Mouse (Mus musculus): ENCODE measurements around the gene Gbgt1.
"Not testable (repeated sequence)": the region's sequence is repeated elsewhere in the genome, so short reads cannot be mapped to it uniquely, and the experiment has no call there.

Gene Gbgt1

DNA sequence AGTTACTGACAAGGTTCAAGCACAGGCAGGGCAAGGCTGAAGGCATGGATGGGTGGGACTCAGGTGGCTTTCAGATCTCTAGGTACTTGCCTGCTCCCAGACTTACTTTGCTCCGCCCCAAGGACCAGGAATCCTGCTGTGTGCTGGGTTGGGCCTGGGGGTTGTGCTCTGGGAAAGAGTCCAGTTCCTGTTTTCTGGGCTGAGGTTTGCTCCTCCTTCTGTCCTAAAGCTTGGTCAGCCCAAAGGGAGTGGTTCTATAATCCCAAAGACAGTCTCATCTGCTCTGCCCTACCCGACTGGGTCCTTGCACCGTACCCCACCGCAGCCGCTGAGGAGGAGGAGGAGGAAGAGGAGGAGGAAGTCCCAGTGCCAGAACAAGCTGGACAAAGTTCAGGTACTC is at the start of gene Gbgt1:
Gene Gbgt1 (plus strand): TSS at position 221 of the 400 bp plus-strand sequence.
- DNase-seq (ENCODE audit: extremely low spot score, low spot score) = no peak

DNA sequence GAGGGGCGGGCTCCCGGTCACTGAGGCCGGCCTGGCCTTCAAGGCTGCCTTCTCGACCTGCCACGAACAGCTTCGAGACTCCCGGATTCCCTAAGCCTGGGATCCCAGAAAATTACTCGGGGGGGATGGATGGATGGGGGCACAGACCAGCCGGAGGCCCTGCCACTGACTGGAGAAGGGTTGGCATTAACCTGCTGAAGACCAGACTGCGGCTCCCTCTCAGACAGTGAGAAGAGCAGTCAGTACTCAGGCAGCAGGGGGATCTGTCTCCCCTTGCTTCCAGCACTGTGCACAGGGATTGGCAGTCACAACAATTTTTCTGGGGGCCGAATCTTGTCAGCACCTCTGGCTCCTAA is 49.4 kb upstream of the Gbgt1 start:
- DNase-seq (ENCODE audit: extremely low spot score, low spot score) = peak; percentile 45

DNA sequence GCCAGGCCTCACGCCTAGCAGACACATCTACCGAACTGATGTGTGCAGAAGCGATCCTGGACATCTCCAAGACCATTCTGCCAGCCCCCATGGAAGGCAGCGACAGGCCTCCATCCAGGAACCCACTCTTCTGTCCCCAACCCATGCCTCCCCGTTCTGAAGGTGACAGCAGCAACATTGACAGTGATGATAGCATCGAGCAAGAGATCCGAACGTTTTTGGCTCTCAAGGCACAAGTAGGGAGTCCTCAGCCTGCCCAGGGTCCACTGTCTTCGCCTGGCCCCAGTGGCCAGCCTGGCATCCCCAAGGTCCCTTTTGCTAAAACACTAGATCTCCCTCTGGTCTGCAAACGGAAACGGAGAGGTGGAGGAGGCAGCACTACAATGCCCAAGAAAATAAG is 45.0 kb upstream of the Gbgt1 start:
- no peak for DNase-seq (ENCODE audit: extremely low spot score, low spot score)

DNA sequence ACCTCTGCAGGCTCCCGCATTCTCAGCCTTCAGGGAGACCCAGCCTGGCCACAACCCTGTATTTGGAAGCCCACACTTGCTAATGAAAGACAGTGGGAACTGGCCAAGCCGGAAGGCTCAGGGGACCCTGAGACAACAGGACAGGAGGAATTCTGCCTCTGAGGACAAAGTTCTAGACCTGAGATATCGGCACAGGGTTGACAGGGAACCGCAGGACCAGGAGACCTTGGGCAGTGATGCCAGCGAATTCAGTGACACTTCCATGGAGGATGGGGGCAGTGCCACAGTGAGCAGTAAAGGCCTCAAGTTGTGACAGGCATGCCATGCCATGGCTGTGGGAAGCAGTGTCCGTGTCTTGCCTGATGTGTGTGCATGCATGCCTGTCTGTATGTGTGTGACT is 43.2 kb upstream of the Gbgt1 start:
- DNase-seq (ENCODE audit: extremely low spot score, low spot score) = no peak

DNA sequence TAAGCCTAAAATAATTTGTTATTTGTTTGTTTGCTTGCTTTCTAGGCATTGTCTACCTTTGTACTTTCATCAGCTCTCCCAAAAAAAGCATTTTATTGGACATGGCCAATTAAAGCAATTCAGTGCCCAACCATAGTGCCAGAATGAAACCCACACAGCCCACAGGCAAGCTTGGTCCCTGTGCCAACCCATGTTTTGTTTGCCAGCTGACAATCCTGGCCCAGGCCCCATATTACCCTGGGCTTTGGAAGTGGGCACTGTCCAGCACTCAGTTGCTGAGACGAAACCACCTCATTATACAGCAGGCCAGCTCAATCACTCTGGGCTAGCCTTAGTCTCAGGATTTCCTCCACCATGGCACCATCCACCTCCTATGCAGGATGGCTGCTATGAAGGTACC is 40.1 kb upstream of the Gbgt1 start:
- no peak for DNase-seq (ENCODE audit: extremely low spot score, low spot score)

DNA sequence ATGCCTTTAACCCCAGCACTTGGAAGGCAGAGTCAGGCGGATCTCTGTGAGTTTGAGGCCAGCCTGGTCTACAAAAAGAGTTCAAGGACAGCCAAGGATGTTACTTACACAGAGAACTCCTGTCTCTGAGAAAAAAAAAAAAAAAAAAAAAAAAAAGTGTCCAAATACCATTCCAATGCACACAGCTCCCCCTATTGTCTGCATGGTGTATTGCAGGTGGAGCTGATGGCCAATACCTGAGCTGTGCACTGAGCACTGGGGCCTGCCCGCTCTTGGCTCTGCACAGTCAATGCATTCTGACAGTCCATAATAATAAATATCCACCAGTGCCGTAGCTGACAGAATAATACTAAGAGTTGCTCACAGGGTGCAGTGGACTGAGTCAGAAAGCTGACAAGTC is 32.8 kb upstream of the Gbgt1 start:
- peak; percentile 63 for DNase-seq (ENCODE audit: extremely low spot score, low spot score)

DNA sequence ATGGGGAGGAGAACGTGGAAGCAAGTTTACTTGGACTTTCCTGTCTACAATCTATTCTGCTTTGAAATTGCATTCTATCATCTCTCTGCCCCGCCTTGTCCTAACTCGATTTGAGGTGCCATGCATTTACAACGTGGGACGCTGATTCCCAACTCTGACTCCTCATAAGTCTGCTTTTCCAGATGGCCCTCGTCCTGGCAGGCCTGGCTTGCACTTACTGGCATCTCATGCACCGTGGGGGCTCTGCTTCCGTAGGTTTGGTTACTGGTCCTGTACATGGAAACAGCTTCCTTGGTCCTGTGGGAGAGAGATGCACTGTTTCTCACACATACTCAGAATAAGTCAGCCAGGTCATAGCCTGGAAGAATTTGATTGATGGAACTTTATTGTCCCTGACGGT is 31.8 kb upstream of the Gbgt1 start:
- no peak for DNase-seq (ENCODE audit: extremely low spot score, low spot score)

DNA sequence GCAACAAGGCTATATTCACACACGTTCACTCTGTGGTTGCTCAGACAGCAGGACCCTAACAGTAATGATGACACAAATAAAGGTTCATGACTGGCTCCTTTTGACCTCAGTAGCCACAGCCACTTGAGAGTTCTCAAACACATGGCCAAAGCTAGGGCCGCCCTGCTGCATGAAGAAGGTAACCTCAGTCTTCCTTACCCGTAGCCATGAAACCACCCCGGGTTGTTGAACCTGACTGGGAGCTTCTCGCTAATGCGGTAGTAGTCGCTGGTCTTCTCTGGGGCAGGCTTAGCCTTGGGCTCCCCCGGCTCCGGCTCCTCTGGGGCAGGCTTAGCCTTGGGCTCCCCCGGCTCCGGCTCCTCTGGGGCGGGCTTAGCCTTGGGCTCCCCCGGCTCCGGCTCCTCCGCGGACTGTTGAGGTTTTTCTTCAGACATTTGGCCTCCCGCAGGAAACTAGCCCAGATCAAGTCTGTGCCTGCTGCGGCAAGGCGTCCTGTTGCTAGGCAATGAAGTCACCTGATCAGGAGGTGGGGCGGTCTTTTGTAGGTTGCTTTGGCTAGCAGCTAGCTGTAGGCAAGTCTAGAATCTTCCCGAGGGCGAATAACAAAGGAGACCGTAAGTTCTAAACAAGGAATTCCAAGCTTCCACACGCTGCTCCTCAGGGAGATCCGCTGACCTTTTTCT is 30.7 kb upstream of the Gbgt1 start, which contains the start of gene 1700007K13Rik:
Gene 1700007K13Rik (minus strand): TSS at position 497 of the 683 bp plus-strand sequence.
- peak; percentile 74 for DNase-seq (ENCODE audit: extremely low spot score, low spot score)

DNA sequence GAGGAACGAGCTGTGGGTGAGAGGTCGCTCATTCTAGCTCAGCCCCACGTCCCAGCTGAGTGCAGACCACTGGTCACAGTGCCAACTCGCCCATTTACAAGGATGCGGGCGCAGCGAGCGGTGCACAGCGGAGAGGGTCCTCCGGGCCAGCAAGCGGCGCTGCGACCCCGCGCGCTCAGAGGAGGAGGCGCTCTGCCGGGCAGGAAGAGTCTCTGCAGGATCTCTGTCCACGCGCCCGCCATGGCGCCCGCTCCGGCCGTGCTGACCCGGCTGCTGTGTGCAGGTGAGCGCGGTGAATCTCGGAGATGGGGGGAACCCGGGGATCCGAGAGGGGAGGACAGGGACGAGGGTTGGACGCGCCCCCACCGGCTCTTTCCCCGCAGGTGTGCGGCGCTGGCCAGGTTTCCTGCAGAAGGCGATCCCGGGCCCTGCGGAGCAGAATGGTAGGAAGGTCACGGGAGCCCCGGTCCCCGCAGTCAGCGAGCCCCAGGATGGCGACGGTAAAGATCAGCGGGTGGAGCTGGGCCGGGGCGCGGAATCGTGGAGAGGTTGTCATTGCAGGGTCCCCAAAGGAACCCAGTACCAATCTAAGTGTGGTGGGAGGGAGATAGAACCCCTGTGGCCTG is 28.7 kb upstream of the Gbgt1 start, which contains the start of gene Mrps2:
Gene Mrps2 (plus strand): TSS at position 207 of the 626 bp plus-strand sequence.
- DNase-seq (ENCODE audit: extremely low spot score, low spot score) = peak; percentile 93

DNA sequence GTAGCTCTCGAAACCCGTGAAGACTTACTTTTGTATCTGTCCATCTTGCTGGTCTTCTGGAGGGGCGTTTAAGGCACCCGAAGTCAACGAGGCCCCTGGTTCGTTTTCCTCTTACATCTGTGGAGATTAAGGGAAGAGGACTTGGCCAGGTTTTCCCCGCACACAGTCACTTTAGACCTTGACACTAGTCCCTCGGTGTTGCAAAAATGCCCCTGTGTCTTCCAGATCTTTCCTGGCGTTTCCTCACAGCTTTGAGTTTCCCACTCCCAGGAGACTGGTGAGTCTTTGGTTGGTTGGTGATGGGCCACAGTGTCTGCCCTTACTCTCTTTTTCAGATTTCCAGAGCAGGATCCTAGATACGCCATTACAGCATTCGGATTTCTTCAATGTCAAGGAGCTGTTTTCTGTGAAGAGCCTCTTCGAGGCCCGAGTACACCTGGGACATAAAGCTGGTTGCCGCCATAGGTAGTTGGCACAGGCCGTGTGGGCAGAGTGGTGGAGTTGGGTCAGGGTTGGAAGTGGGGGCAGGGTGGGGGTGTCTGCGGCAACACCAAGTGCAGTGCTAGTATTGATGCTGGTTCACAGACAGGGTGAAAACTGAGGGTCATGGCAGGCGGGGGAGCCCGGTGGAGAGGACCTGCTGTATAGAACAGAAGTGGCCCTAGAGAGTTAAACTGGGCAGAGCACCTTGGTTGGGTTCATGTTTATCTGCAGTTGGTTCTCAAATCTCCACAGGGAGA is 28.0 kb upstream of the Gbgt1 start:
- no peak for DNase-seq (ENCODE audit: extremely low spot score, low spot score)

DNA sequence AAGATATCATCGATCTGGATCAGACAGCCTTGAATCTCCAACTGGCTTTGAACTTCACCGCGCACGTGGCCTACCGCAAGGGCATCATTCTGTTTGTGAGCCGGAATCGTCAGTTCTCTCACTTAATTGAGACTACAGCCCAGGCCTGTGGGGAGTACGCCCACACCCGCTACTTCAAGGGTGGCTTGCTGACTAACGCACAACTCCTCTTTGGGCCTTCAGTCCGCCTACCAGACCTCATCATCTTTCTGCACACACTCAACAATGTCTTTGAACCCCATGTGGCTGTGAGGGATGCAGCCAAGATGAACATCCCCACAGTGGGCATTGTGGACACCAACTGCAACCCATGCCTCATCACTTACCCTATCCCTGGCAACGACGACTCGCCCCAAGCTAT is 27.2 kb upstream of the Gbgt1 start:
- DNase-seq (ENCODE audit: extremely low spot score, low spot score) = no peak

DNA sequence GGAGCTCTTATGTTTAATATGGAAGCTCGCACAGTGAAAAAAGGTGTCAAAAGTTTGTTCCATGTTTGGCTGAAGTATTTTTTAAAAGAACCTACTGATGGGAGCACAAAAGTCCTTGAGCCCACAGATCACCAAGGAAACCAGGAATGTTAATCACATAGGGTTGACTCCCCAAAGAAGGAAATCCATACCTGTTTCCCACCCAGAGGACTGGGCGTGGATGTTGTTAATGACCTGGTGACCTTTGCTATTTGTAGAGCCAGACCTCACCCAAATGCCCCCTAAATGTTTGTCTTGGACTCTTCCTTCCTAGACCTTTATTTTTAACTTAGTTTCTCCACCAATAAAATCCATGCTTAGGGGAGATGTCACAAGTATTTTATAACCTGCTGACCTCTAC is 26.1 kb upstream of the Gbgt1 start:
- DNase-seq (ENCODE audit: extremely low spot score, low spot score) = no peak

DNA sequence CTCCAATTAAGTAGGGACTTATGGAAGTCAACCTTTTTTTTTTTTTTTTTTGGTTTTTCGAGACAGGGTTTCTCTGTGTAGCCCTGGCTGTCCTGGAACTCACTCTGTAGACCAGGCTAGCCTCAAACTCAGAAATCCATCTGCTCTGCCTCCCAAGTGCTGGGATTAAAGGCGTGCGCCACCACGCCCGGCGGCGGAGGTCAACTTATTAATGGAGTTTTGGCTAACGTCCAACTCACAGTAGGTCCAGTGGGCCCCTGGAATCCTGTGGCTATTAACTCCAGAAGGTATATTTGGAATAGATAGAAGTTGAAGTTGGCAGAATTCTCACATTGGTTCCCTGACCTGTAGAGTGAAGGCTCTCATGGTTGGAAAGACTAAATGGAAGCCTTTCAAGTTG is 24.7 kb upstream of the Gbgt1 start:
- not testable (repeated sequence) for DNase-seq (ENCODE audit: extremely low spot score, low spot score)

DNA sequence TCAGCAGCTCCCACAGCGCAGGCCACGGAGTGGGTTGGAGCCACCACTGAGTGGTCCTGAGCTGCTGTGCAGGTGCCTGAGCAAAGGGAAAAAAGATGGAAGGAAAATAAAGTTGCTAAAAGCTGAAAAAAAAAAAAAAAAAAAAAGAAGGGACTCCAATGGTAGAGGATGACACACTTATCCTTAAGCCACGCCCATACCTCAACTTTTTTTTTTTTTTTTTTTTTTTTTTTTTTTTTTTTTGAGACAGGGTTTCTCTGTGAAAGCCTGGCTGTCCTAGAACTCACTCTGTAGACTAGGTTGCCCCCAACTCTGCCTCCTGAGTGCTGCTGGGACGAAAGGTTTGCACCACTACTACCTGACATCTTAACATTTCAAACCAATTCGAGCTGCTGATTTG is 18.7 kb upstream of the Gbgt1 start:
- not testable (repeated sequence) for DNase-seq (ENCODE audit: extremely low spot score, low spot score)

DNA sequence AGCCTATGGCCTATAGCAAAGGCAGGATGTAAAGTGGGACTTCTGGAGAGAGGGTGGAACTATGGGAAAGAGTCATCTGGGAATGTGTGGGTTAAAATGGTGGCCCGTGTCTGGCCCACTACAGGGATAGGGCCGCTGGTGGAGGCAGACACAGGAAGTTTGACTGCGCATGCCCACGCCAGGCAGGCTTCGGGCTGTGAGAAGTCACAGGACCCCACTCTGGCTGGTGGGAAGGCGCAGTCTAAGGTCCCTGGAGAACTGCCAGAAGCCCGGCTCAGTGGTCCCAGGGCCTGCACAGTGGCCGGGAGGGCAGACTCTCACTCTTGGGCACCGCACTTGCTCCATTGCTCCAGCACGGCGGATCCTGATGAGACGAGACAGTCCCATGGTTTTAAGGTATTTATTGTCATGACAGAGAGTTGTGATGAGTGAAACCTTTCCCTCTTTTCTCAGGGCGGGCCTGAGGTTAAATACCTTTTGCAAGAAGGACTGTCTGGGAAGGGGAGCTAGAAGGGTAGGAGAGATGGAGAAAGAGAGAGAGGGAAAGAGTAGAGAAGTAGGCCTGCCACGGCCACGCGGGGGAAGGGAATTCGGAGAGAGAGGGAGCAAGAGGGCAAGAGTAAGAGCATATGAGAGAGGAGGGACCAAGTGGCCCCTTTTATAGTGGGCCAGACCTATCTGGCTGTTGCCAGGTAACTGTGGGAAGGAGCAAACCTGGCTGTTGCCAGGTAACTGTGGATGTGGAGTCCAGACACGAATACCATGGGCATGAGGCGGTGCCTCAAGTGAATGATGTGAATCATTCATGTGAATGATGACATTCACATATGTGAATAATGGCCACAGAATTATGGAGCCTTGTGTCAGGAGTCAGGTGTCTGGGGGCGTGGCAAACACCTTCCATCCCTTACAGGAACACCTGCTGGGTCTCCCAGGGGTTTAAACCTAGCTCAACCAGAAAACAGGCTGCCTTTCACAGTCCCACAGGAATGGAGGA is 17.2 kb upstream of the Gbgt1 start:
- DNase-seq (ENCODE audit: extremely low spot score, low spot score) = no peak

DNA sequence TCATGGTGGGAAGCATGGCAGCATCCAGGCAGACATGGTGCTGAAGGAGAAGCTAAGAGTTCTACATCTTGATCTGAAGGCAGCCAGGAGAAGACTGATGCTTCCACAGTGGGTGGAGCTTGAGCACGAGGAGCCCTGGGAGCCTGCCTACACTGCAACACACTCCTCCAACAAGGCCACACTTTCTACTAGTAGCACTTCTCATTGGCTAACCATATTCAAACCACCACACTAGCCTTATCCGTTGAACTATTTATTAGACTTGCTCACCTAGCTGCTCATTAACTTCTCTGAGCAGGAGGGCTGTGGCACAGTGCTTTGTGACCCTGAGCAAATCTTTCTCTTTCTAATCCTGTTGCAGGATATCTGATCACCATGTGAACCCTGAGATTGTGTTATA is 12.8 kb upstream of the Gbgt1 start:
- DNase-seq (ENCODE audit: extremely low spot score, low spot score) = no peak

DNA sequence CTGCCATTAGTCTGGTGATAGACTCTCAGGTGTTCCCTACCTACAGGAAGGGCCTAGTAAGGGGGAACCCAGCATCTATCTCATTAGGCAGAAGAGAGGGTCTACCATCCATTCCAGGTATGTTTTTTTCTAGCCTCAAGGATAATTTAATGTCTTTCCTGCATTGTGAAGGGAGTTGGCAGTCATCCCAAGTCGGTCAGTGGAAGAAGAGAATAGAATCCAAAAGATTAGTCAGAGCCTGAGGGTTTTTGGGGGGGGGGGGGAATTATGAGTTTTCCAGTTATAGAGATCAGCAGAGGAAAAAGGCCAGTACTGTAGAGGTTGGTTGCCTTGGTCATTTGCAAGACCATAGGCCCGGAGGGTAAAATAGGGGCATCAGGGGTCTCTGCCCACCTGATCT is 2.2 kb upstream of the Gbgt1 start:
- DNase-seq (ENCODE audit: extremely low spot score, low spot score) = no peak

DNA sequence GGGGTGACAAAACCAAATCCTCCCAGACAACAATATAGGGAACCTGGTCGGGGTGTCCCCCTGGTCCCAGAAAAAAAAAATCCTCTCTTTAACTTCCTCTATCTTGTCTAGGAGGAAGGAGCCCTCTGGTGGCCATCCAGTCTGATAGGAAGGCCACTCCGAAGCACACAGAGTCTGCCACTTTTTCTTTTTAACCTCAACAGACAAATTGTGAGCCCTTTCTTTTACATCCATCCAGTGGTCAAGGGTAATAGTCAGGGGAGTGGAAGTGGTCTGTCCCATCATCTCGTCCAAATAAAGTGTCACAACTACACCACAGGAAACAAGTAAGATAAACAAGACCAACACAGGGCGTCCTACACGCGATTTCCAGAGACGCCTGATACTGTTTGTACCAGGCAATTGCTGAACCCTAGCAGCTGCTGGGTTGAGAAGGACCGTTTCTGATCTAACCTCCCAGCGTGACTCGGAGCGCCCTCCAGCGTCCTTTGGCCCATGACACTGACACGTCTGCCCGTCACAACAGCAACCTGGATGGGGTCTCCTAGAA is 1.4 kb upstream of the Gbgt1 start:
- DNase-seq (ENCODE audit: extremely low spot score, low spot score) = no peak

DNA sequence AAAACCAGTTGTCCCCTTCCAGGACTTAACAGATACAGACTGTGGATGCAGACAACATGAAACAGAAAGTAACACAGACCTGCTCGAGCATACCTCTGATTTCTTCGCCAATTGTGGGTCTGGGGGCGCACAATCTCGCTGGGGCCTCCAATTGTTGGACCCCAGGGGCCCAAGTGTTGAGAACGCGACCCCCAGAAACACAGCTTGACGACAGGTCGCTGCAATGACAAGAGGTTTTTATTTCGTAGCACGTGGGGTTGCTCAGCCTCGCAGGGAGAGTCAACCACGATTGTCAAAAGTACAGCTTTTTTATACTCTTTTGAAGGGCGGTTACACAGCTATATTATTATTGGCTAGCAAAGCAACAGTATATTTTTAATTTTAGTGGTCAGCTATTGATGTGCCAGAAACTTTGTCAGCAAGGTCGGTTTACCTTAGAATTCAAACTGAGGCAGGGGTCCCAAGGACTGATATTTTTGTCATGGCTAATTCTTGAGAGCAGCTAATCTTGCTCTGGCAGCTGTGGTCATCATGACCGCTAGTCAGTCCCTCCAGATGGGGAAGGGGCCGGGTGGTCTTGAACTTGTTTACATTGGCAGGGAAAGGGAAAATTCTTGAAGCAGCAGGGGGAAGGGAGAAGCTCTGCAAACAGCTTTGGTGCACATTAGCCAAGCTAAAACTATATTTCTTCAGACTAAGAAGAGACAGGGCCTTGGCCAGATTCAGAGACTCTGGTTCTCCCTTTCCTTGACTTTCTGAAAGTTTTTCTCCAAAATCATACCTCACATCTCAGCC is 693 bp upstream of the Gbgt1 start:
- DNase-seq (ENCODE audit: extremely low spot score, low spot score) = no peak

DNA sequence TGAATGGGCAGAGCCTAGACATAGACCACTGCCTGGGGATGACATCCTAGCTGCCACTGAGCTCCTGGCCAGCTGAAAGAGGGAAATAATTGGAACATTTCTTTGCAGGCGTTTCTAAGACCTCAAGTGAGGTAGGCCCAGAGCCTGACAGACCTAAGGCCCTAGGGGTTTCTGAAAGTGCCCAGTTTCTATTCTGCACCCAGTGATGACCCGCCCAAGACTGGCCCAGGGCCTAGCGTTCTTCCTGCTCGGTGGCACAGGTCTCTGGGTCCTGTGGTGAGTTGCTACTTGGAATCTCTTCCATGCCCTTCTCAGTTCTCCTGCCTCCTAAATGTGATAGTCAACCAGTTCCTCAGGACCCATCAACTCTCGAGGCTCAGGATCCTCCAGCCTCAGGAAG is 870 bp downstream of the Gbgt1 start:
- no peak for DNase-seq (ENCODE audit: extremely low spot score, low spot score)

Measured in neural tube, embryonic 10.5 days (tissue).